Mouse (Mus musculus) embryonic fibroblast, embryonic 13.5 days (primary cell): ENCODE results near the gene Stk32c.

Source experiments
- CTCF ChIP-seq: IDR thresholded peaks from 2 replicates; pipeline ENCODE4 v1.5.1; 2011; ENCODE audit warnings: mild to moderate bottlenecking, control low read depth, low read length, moderate library complexity, borderline replicate concordance; ENCODE audit not compliant: insufficient read depth
- POLR2A ChIP-seq: IDR thresholded peaks from 2 replicates; pipeline ENCODE4 v1.6.1; 2011; ENCODE audit warnings: low read depth, mild to moderate bottlenecking, control low read depth, low read length, moderate library complexity

- TF ChIP-seq CTCF (no peak), POLR2A (no peak)
These were observed 9.2 kb upstream of the Stk32c start for GRCm38 (mm10) chr7:139222341-139222740.
